Mouse (Mus musculus): Measurements from ENCODE around the gene Anapc7. TPM values are rescaled to one million over a fixed set of nuclear protein-coding genes. Genes with fewer than 3 reads are reported as not detected.
A peak's percentile ranks its signal among the peaks of the same experiment; 100 is the strongest.

The Anapc7 gene
- 33.4 and 34.7 TPM in 2 replicates for polyA plus RNA-seq (2014; fragmentation: Nextera tagmentation; extraction: Ambion mirVana)

- Histone ChIP-seq H3K4me1 (ENCODE audit: control insufficient read depth, insufficient read depth, low read length) (peaks cover 7% of the 10 kb centered on the region), H3K36me3 (ENCODE audit: control insufficient read depth, insufficient read depth, low read length) (no peaks in the 10 kb centered on the region), H3K9ac (ENCODE audit: low read length) (peak within 1 kb of the TSS; percentile 92), H3K27me3 (ENCODE audit: control insufficient read depth, insufficient read depth, low read length) (no peaks in the 10 kb centered on the region), H3K4me3 (ENCODE audit: low read depth, low read length) (peak within 1 kb of the TSS; percentile 98), H3K27ac (ENCODE audit: low read depth, low read length) (peak within 1 kb of the TSS; percentile 77), H3K9me3 (ENCODE audit: control insufficient read depth, low read length) (no peaks in the 10 kb centered on the region), H3K4me2 (ENCODE audit: low read depth) (peak within 1 kb of the TSS; percentile 88)
- DNase-seq (ENCODE audit: low spot score) (no peak), ATAC-seq (ENCODE audit: insufficient read depth, low FRiP score, low TSS enrichment) (no peak)
- WGBS: 25% methylated on average over 17 of the region's 17 CpGs
These were observed at the start of gene Anapc7 for GRCm38 (mm10) chr5:122421271-122422068. Gene Anapc7 (plus strand): TSS chr5:122421693.

GRCm38 (mm10) chr5:122372192-122372769 is 49.2 kb upstream of the Anapc7 start, which contains the start of gene Fam216a:
Gene Fam216a (minus strand): TSS chr5:122372364.
- no peaks in the 10 kb centered on the region for H3K27me3 ChIP-seq (ENCODE audit: control insufficient read depth, insufficient read depth, low read length)
- whole genome bisulfite sequencing: under 1% methylated on average over 53 of the region's 53 CpGs
- peak; percentile 91 for ATAC-seq (ENCODE audit: insufficient read depth, low FRiP score, low TSS enrichment)
- no peaks in the 10 kb centered on the region for H3K9me3 ChIP-seq (ENCODE audit: control insufficient read depth, low read length)
- 0 out of 2 replicates have a peak, but pooled peaks cover 2% of the 10 kb centered on the region for H3K4me1 ChIP-seq (ENCODE audit: control insufficient read depth, insufficient read depth, low read length)
- peak within 1 kb of the TSS; percentile 76 for H3K4me3 ChIP-seq (ENCODE audit: low read depth, low read length)
- peak; percentile 100 for DNase-seq (ENCODE audit: low spot score)
- peaks cover 15% of the 10 kb centered on the region for H3K36me3 ChIP-seq (ENCODE audit: control insufficient read depth, insufficient read depth, low read length)
- H3K4me2 ChIP-seq (ENCODE audit: low read depth): peak within 1 kb of the TSS; percentile 70
- H3K27ac ChIP-seq (ENCODE audit: low read depth, low read length): peak within 1 kb of the TSS; percentile 93
- H3K9ac ChIP-seq (ENCODE audit: low read length): peak within 1 kb of the TSS; percentile 75

- DNase-seq (ENCODE audit: low spot score) (no peak), ATAC-seq (ENCODE audit: insufficient read depth, low FRiP score, low TSS enrichment) (no peak)
- Histone ChIP-seq H3K4me2 (ENCODE audit: low read depth) (peak overlapping the region; percentile 70), H3K27me3 (ENCODE audit: control insufficient read depth, insufficient read depth, low read length) (no peaks in the 10 kb centered on the region), H3K9ac (ENCODE audit: low read length) (peak overlapping the region; percentile 75), H3K27ac (ENCODE audit: low read depth, low read length) (peak overlapping the region; percentile 93; the same call in 1 of the 2 replicates), H3K36me3 (ENCODE audit: control insufficient read depth, insufficient read depth, low read length) (peaks cover 10% of the 10 kb centered on the region), H3K4me3 (ENCODE audit: low read depth, low read length) (peak overlapping the region; percentile 76), H3K9me3 (ENCODE audit: control insufficient read depth, low read length) (no peaks in the 10 kb centered on the region), H3K4me1 (ENCODE audit: control insufficient read depth, insufficient read depth, low read length) (0 out of 2 replicates have a peak, but pooled peaks cover 2% of the 10 kb centered on the region)
- WGBS: 10% methylated on average over 5 of the region's 5 CpGs
These were observed 48.6 kb upstream of the Anapc7 start for GRCm38 (mm10) chr5:122372878-122373277.

GRCm38 (mm10) chr5:122377101-122377833 is 44.2 kb upstream of the Anapc7 start:
- WGBS: 91% methylated on average over 4 of the region's 4 CpGs
- DNase-seq (ENCODE audit: low spot score): no peak
- H3K4me2 ChIP-seq (ENCODE audit: low read depth): no peak overlapping the region
- no peak for ATAC-seq (ENCODE audit: insufficient read depth, low FRiP score, low TSS enrichment)
- H3K27me3 ChIP-seq (ENCODE audit: control insufficient read depth, insufficient read depth, low read length): no peaks in the 10 kb centered on the region
- H3K9me3 ChIP-seq (ENCODE audit: control insufficient read depth, low read length): no peaks in the 10 kb centered on the region
- H3K4me1 ChIP-seq (ENCODE audit: control insufficient read depth, insufficient read depth, low read length): 0 out of 2 replicates have a peak, but pooled peaks cover 2% of the 10 kb centered on the region
- H3K27ac ChIP-seq (ENCODE audit: low read depth, low read length): no peak overlapping the region
- H3K4me3 ChIP-seq (ENCODE audit: low read depth, low read length): no peak overlapping the region
- peaks cover 12% of the 10 kb centered on the region for H3K36me3 ChIP-seq (ENCODE audit: control insufficient read depth, insufficient read depth, low read length)
- no peak overlapping the region for H3K9ac ChIP-seq (ENCODE audit: low read length)

GRCm38 (mm10) chr5:122378171-122378570 is 43.3 kb upstream of the Anapc7 start:
- ATAC-seq (ENCODE audit: insufficient read depth, low FRiP score, low TSS enrichment): no peak
- H3K4me3 ChIP-seq (ENCODE audit: low read depth, low read length): no peak overlapping the region
- peaks cover 15% of the 10 kb centered on the region for H3K36me3 ChIP-seq (ENCODE audit: control insufficient read depth, insufficient read depth, low read length)
- no peaks in the 10 kb centered on the region for H3K27me3 ChIP-seq (ENCODE audit: control insufficient read depth, insufficient read depth, low read length)
- no peaks in the 10 kb centered on the region for H3K9me3 ChIP-seq (ENCODE audit: control insufficient read depth, low read length)
- WGBS: 93% methylated on average over 12 of the region's 12 CpGs
- H3K27ac ChIP-seq (ENCODE audit: low read depth, low read length): no peak overlapping the region
- DNase-seq (ENCODE audit: low spot score): no peak
- 0 out of 2 replicates have a peak, but pooled peaks cover 2% of the 10 kb centered on the region for H3K4me1 ChIP-seq (ENCODE audit: control insufficient read depth, insufficient read depth, low read length)
- no peak overlapping the region for H3K4me2 ChIP-seq (ENCODE audit: low read depth)
- no peak overlapping the region for H3K9ac ChIP-seq (ENCODE audit: low read length)

- WGBS: 58% methylated on average over 11 of the region's 11 CpGs
- Histone ChIP-seq H3K27me3 (ENCODE audit: control insufficient read depth, insufficient read depth, low read length) (no peaks in the 10 kb centered on the region), H3K36me3 (ENCODE audit: control insufficient read depth, insufficient read depth, low read length) (peaks cover 15% of the 10 kb centered on the region), H3K9me3 (ENCODE audit: control insufficient read depth, low read length) (no peaks in the 10 kb centered on the region), H3K4me3 (ENCODE audit: low read depth, low read length) (no peak overlapping the region), H3K4me1 (ENCODE audit: control insufficient read depth, insufficient read depth, low read length) (no peaks in the 10 kb centered on the region), H3K4me2 (ENCODE audit: low read depth) (no peak overlapping the region), H3K9ac (ENCODE audit: low read length) (no peak overlapping the region), H3K27ac (ENCODE audit: low read depth, low read length) (no peak overlapping the region)
- DNase-seq (ENCODE audit: low spot score) (peak; percentile 84), ATAC-seq (ENCODE audit: insufficient read depth, low FRiP score, low TSS enrichment) (no peak)
These were observed 41.9 kb upstream of the Anapc7 start for GRCm38 (mm10) chr5:122379374-122380155.

- no peak for ATAC-seq (ENCODE audit: insufficient read depth, low FRiP score, low TSS enrichment)
- Histone ChIP-seq H3K4me3 (ENCODE audit: low read depth, low read length) (no peak overlapping the region), H3K27me3 (ENCODE audit: control insufficient read depth, insufficient read depth, low read length) (no peaks in the 10 kb centered on the region), H3K4me1 (ENCODE audit: control insufficient read depth, insufficient read depth, low read length) (no peaks in the 10 kb centered on the region), H3K4me2 (ENCODE audit: low read depth) (no peak overlapping the region), H3K9me3 (ENCODE audit: control insufficient read depth, low read length) (no peaks in the 10 kb centered on the region), H3K27ac (ENCODE audit: low read depth, low read length) (no peak overlapping the region), H3K9ac (ENCODE audit: low read length) (no peak overlapping the region), H3K36me3 (ENCODE audit: control insufficient read depth, insufficient read depth, low read length) (no peaks in the 10 kb centered on the region)
- 84% methylated on average over 5 of the region's 5 CpGs for WGBS
- DNase-seq (ENCODE audit: low spot score): no peak
These were observed 31.5 kb upstream of the Anapc7 start for GRCm38 (mm10) chr5:122390006-122390405.

GRCm38 (mm10) chr5:122390671-122391070 is 30.8 kb upstream of the Anapc7 start:
- DNase-seq (ENCODE audit: low spot score): no peak
- Histone ChIP-seq H3K36me3 (ENCODE audit: control insufficient read depth, insufficient read depth, low read length) (no peaks in the 10 kb centered on the region), H3K9me3 (ENCODE audit: control insufficient read depth, low read length) (no peaks in the 10 kb centered on the region), H3K27ac (ENCODE audit: low read depth, low read length) (no peak overlapping the region), H3K9ac (ENCODE audit: low read length) (no peak overlapping the region), H3K4me1 (ENCODE audit: control insufficient read depth, insufficient read depth, low read length) (no peaks in the 10 kb centered on the region), H3K4me3 (ENCODE audit: low read depth, low read length) (no peak overlapping the region), H3K27me3 (ENCODE audit: control insufficient read depth, insufficient read depth, low read length) (no peaks in the 10 kb centered on the region), H3K4me2 (ENCODE audit: low read depth) (no peak overlapping the region)
- no peak for ATAC-seq (ENCODE audit: insufficient read depth, low FRiP score, low TSS enrichment)
